Mouse (Mus musculus) layer of hippocampus, postnatal 10 days (tissue): ENCODE results near the gene Klc3. TPM values are rescaled to one million over a fixed set of nuclear protein-coding genes. Genes with fewer than 3 reads are reported as not detected.

Source experiments
- DNase-seq, 2 experiments: peaks; one replicate each; pipeline ENCODE4 v3.0.0; 2021; ENCODE audit warnings: low spot score in 2 of 2
- microRNA-seq, 2 experiments: library from miRNA; unstranded; fragments of <30 nt; microRNA quantifications; one replicate each; pipeline ENCODE4 v1.2.0; 2021
- total RNA-seq, 2 experiments: library from RNA; stranded (reverse); gene quantifications; 2 replicates each; pipeline ENCODE4 v1.2.3; 2021

Gene Klc3
- total RNA-seq, 2 experiments from 2014 or later = 1.7 to 1.8 TPM

- peak; percentile 74 to 80 for DNase-seq
Measured at GRCm38 (mm10) chr7:19361720-19362119, 42.2 kb downstream of the Klc3 start.

GRCm38 (mm10) chr7:19360944-19361343, 43.0 kb downstream of the Klc3 start:
- DNase-seq = peak; percentile 79 to 88

GRCm38 (mm10) chr7:19359892-19360641, 43.8 kb downstream of the Klc3 start:
- peak; percentile 71 to 74 for DNase-seq

GRCm38 (mm10) chr7:19359299-19359891, 44.5 kb downstream of the Klc3 start, which contains the start of the genes Cd3eap and Ppp1r13l:
TSS of gene Cd3eap (minus strand) at chr7:19359483.
TSS of gene Ppp1r13l (plus strand) at chr7:19359749.
- DNase-seq = peak; percentile 86 to 91

- no peak for DNase-seq
Measured at GRCm38 (mm10) chr7:19358634-19359033, 45.3 kb downstream of the Klc3 start.

GRCm38 (mm10) chr7:19357381-19358375, 46.2 kb downstream of the Klc3 start:
- no peak for DNase-seq

- DNase-seq = no peak
Measured at GRCm38 (mm10) chr7:19356311-19356710, 47.6 kb downstream of the Klc3 start.

GRCm38 (mm10) chr7:19354991-19355390, 48.9 kb downstream of the Klc3 start:
- DNase-seq = no peak

GRCm38 (mm10) chr7:19350221-19350620, 53.7 kb downstream of the Klc3 start:
- DNase-seq = no peak

GRCm38 (mm10) chr7:19349188-19349915, 54.6 kb downstream of the Klc3 start:
- DNase-seq = no peak

- DNase-seq = peak; percentile 89 to 94
Measured at GRCm38 (mm10) chr7:19344938-19345471, 58.9 kb downstream of the Klc3 start.

Small RNA genes lying within 50 kb of the gene (microRNA-seq; reads per million reads assigned to microRNA genes)
- gene Mir343 = 0 reads per million in 2 experiments

Other genes starting within 250 kb of the Klc3 start
- 1 to 10 TPM; 3.0 to 4.1 TPM for gene Gipr, start 238.0 kb downstream of the Klc3 start, total RNA-seq
- 100 to 1,000 TPM; 183 to 198 TPM for gene Eml2, start 227.7 kb downstream of the Klc3 start, total RNA-seq
- gene Gpr4, start 191.6 kb downstream of the Klc3 start, total RNA-seq = 1 to 10 TPM; 3.5 to 3.6 TPM
- gene Opa3, start 175.8 kb downstream of the Klc3 start, total RNA-seq = 10 to 100 TPM; 36.2 to 37.8 TPM
- gene Vasp, start 132.3 kb downstream of the Klc3 start, total RNA-seq = 10 to 100 TPM; 26.4 to 27.3 TPM
- gene Ppm1n, start 124.0 kb downstream of the Klc3 start, total RNA-seq = under 1 TPM in 1 of 2 experiments, not detected in 1; 0.31 TPM
- 100 to 1,000 TPM; 118 to 127 TPM for gene Rtn2, start 121.5 kb downstream of the Klc3 start, total RNA-seq
- 1 to 10 TPM; 1.4 to 2.0 TPM for gene Fosb, start 94.1 kb downstream of the Klc3 start, total RNA-seq
- gene Ercc1, start 59.3 kb downstream of the Klc3 start, total RNA-seq = 10 to 100 TPM; 43.1 to 43.9 TPM
- 10 to 100 TPM; 17.6 to 18.1 TPM for gene Cd3eap, start 44.6 kb downstream of the Klc3 start, total RNA-seq
- 1 to 10 TPM; 3.4 to 4.5 TPM for gene Ppp1r13l, start 44.4 kb downstream of the Klc3 start, total RNA-seq
- 10 to 100 TPM; 33.8 to 33.9 TPM for gene Ercc2, start 22.1 kb downstream of the Klc3 start, total RNA-seq
- under 1 TPM in 1 of 2 experiments, not detected in 1; 0.27 TPM for gene Ckm, start 672 bp upstream of the Klc3 start, total RNA-seq
- gene Mark4, start 54.7 kb upstream of the Klc3 start, total RNA-seq = 100 to 1,000 TPM; 115 to 132 TPM
- 1 to 10 TPM in 1 of 2 experiments, under 1 TPM in 1; 0.69 to 1.1 TPM for gene Exoc3l2, start 59.2 kb upstream of the Klc3 start, total RNA-seq
- gene Bloc1s3, start 104.3 kb upstream of the Klc3 start, total RNA-seq = 1 to 10 TPM; 6.9 to 8.2 TPM
- 10 to 100 TPM; 22.3 to 24.6 TPM for gene Trappc6a, start 104.3 kb upstream of the Klc3 start, total RNA-seq
- gene Nkpd1, start 113.7 kb upstream of the Klc3 start, total RNA-seq = 1 to 10 TPM in 1 of 2 experiments, under 1 TPM in 1; 0.94 to 1.0 TPM
- 10 to 100 TPM; 82.0 to 83.6 TPM for gene Ppp1r37, start 159.0 kb upstream of the Klc3 start, total RNA-seq
- not detected for gene Zfp296, start 173.2 kb upstream of the Klc3 start, total RNA-seq
- gene Gemin7, start 173.5 kb upstream of the Klc3 start, total RNA-seq = 10 to 100 TPM; 41.3 to 42.5 TPM
- gene Clasrp, start 200.4 kb upstream of the Klc3 start, total RNA-seq = 10 to 100 TPM; 86.8 to 98.8 TPM
- gene Relb, start 225.3 kb upstream of the Klc3 start, total RNA-seq = 10 to 100 TPM in 1 of 2 experiments, 1 to 10 TPM in 1; 9.2 to 10.8 TPM